Mouse (Mus musculus) ovary, adult 18-20 months (tissue): ENCODE data around the gene Shbg.
"Not testable (repeated sequence)": the region's sequence is repeated elsewhere in the genome, so short reads cannot be mapped to it uniquely, and the experiment has no call there.

Source experiments
- DNase-seq: peaks from one replicate; pipeline ENCODE4 v3.0.0; 2022; ENCODE audit warnings: low spot score, mixed read lengths

The Shbg gene

DNA sequence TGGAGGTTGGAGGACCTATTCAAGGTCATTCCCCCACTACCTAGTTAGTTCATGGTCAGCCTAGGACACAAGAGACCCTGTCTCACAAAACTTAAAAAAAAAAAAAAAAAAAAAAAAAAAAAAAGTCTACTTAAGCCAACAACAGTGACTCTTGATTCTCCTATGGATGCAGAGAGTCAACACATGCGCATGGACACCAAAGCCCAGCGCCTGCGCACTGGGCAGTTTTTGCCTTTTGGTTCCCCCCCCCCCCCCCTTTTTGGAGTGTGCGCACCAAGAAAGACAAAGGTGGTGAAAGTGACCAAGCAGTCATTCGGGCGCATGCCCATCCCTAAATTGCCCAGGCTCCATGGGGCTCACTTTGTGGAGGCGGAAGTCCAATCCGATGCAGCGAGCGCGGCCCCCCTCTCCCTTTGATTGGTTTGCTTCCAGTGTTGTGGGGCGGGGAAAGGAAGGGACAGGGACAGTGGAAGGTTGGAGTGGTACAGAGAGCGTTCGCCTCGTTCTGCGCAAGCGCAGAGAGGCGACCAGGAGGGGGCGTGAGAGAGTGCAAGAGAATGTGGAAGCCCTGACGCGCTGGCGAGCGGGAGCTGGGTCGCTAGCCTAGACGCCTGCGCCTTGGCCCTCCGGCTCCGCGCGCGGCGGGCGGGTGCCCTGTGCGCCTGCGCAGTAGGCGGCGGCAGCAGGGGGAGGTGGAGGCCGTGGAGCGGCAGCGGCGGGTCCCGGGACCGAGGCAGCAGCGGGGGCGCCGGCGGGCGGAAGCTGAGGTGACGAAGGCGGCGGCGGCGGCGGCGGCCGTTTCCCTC lies 14.8 kb upstream of the Shbg start, which contains the start of gene Fxr2:
TSS of gene Fxr2 (plus strand) at position 707 of the 806 bp plus-strand sequence.
- peak; percentile 100 for DNase-seq

DNA sequence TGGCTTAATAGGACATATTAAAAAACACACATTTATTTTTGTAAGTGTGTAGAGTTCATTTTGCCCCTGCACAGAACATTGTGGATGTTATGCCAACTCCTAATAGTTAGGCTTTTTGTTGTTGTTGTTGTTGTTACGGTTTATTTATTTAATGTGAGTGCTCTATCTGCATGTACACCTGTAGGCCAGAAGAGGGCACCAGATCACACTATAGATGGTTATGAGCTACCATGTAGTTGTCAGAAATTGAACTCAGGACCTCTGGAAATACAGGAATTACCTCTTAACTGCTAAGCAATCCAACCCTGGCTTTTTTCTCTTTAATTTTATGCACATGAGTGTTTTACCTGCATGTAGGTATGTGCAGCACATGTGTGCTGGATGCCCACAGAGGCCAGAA lies 12.1 kb upstream of the Shbg start:
- DNase-seq, result no peak

DNA sequence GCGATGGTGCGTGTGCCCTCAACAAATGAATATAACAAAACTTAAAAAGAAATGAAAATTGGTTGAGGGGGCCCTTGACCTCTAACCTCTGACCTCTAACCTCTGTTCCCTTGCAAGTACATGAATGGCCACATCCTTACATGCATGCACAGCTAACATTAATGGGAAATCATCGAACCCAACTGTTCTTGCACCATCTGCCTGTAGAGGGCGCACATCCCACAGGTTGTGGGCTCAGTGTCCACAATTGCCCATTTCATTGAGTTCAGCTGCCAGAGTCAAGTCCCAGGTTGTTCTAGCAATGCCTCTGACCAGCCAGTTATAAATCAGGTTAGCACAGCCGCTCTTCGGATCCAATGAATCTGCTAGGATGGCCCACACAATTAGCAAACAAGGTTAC lies 10.6 kb upstream of the Shbg start:
- DNase-seq, result no peak

DNA sequence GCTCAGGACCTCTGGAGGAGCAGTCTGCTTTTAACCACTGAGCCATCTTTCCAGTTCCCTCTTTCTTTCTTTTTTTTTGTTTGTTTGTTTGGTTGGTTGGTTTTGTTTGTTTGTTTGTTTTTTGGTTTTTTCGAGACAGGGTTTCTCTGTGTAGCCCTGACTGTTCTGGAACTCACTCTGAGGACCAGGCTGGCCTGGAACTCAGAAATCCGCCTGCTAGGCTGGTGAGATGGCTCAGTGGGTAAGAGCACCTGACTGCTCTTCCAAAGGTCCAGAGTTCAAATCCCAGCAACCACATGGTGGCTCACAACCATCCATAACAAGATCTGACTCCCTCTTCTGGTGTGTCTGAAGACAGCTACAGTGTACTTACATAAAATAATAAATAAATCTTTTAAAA lies 6.6 kb upstream of the Shbg start:
- DNase-seq, result not testable (repeated sequence)

DNA sequence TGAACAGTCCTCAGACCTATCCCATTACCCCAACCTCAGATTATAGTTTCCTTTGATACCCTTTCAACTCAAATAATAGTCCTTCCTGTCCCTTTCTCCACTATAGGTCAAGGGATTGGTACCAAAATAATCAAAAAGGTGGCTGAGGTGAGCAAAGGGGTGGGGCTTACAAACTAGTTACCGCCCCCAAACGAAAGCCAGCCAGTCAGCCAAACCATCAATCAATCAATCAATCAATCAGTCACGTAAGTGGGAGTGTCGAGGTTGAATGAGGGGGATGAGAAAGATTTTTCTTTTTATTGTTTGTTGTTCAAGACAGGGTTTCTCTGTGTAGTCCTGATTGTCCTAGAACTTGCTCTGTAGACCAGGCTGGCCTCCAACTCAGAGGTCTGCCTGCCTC lies 5.3 kb upstream of the Shbg start:
- no peak for DNase-seq

DNA sequence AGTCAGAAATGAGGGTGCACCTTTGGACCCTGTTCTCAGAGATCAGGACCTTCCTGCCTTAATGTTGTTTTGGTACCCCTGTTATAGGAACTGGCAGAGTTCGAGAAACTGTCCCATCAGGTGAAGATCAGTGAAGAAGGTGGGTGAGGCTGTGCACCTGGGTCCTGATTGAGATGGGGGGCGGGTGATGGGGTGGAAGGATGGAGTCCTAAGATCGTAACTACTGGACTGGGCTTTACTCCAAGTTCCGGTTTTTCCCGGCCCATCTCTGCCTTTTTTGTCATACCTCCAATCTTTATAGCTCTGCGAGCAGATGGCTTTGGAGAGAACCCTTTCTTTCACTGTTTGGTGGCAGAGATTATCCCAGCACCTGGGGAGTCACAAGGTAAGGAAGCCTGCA lies 4.7 kb upstream of the Shbg start:
- DNase-seq, result no peak

DNA sequence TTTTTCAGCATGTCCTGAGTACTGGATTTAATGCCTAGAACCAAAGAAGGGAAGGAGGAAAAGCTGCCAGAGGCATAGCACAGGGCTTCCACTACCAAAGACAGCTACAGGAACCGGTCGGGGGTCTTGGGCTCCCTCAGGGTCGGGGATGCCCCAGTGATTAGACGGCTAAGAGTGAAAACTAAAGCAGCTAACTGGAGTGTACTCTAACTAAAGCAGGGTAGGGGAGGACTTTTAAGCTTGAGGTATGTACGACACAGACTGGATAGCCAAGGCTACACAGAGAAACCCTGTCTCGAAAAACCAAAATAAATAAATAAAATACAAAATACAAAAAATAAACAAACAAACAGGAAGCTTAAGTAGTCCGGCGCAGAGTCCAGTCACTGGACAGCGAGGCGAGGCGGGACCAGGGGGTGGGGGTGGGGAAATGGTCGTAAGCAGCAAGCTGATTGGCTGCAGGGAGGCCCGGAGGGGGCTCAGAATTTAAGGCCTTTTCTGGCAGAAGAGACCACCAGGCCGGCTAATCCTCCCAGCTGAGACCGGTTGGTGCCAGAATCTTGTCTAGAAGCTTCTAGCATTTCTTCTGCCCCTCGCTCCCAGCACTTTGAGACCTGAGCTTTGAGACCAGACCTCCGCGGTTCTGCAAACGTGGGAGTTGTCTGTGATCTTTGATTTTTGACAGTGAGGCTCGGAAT lies 4.0 kb upstream of the Shbg start, which contains the start of gene Sat2:
TSS of gene Sat2 (plus strand) at position 454 of the 698 bp plus-strand sequence.
- DNase-seq, result no peak

DNA sequence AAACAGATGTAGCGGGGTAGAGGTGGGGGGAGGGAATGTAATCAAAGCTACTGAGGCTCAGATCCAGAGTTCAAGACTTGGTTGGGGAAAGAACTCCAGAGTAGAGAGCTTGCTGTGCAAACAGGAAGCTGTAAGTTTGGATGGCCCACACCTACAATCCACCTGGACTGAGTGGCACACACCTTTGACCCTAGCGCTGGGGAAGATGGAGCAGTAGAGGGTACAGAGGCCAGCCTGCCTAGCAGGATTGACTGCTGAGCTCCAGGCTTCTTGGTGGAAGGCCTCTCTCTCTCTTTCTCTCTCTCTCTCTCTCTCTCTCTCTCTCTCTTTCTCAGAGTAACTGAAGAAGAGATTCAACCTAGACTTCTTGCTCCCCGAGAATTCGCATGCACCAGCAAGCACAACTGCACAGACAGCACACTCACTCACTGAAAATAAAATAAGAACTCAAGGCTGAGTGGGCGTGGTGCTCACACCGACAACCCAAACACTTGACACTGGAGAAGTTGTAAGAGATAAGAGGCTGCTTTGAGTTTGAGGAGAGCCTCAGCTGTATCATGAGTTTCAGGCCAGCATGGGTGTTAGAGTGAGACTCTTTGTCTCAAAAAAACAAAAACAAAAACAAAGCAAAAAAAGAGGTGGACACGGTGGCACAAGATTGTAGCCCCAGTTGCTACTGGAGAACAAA lies 2.8 kb upstream of the Shbg start:
- peak; percentile 53 for DNase-seq

DNA sequence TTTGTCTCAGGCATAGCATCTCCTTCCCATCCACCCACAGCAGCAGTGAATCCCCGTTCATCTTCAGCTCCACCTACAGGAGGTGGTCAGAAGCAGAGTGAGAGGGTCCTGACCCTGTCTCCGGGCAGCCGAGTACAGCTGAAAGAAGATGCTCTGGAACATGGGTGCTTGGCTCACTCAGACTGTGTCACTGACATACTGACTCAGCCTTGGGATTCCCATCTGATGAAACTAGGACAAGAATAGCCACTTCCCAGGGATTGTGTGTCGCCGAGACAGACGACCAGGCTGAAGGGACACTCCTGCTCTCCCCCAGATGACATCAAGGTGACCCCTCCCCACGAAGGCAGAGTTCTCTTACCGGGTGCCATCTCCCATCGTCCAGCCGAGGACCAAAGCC lies 924 bp downstream of the Shbg start:
- DNase-seq, result no peak

DNA sequence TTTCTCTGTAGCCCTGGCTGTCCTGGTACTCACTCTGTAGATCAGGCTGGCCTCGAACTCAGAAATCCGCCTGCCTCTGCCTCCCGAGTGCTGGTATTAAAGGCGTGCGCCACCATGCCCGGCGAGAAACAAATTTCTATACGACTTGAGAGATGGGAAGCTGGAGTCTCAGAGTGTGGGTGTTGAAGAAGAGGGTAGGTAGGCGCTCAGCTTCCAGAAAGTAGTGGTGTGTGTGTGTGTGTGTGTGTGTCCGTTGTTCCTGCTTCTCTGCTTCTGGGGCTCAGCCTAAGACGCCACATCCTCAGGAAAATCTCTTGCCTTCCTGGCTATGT lies 3.5 kb downstream of the Shbg start:
- DNase-seq, result not testable (repeated sequence)

DNA sequence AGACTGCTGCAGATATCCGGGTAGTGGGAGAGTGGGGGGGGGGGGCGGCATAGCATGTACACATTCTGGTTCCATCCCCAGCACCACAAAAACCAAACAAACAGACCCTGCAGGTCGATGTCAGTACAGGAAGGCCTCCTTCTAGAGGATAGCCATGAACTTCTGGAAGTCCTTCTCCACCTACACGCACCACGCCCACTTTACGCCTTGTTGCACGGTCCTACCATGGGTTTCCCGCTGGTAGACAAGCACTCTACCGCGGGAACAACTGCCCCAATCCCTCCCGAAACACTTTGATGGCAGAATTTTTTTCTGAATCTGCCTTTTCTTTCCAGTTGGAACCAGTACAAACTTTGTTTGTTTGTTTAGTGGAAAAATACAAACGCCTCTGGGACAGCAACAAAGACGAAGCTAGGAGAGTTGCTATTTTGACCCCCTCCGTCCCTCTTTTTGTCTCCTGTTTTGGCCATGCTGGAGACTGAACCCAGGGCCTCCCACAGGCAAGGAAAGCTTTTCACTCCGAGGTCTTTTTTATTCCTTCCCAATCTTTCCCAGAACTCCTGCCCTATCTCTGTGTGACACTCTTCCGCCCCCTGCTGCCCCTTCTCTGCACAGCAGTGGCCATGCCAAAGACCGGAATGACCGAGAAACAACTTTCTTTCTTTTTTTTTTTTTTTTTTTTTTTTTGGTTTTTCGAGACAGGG lies 4.0 kb downstream of the Shbg start:
- peak; percentile 73 for DNase-seq

DNA sequence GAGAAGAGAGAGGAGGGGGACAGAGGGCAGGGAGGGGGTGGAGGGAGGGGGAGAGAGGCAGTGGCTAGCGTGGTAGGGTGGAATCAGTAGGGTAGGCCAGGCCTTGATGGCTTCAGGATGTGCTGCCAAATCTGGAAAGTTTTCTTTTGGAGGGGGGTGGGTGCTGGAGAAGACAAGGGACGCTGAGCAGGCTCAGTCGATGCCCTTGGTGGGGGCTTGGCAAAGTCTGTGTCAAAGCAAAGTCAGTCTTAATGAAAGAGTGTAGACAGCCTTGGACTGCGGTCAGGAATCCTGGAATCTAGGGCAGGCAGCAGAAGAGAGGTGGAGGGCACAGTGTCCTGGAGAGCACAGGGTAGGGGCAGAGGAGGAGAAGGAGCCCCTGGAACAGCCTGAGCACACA lies 6.8 kb downstream of the Shbg start:
- peak; percentile 73 for DNase-seq

DNA sequence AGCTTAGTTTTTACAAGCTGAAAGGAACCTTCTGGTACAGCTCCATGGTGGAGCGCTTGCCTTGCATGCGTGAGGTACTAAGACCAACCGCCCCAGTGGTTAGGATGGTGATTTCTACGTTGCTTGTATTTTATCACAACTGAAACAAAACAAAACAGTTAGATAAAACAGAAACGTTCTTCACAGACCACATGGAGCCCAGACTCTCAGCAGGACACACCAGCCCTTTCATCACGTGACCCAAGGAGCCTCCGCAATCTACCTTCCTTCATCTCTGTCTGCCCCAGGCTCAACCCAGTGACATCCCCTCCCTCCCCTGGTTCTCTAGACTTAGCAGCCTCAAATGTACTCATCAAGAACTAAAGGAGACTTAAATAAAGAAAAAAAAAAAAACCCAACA lies 8.3 kb downstream of the Shbg start:
- no peak for DNase-seq

DNA sequence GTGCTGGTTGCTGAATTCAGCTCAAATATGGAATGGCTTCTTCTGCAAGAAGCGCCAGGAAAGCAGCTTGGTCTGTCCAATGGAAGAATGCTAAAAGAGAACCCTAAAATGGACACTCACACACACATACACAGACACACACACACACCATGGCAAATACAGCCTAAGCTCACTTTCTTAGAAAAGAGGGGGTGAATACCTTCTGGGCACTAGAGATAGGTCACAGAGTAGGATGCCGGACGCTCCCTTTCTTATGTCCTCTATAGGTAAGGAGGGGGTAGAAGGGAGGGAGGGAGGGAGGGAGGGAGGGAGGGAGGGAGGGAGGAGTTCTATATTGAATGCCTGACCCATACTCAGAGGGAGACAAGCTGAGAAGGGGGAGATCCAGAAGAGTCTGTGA lies 9.2 kb downstream of the Shbg start:
- no peak for DNase-seq

DNA sequence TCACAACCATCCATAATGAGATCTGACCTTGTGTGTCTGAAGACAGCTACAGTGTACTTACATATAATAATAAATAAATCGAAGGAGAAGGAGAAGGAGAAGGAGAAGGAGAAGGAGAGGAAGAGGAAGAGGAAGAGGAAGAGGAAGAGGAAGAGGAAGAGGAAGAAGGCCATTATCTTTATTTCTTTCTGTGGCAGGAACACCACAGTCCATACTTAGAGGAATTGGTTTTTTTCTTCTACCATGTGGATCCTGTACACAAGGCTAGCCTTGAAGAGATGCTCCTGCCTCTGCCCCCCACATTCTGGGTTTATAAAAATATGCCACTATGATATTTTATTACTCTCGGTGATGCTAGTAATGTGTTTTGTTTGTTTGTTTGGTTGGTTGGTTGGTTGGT lies 10.9 kb downstream of the Shbg start:
- DNase-seq, result no peak

DNA sequence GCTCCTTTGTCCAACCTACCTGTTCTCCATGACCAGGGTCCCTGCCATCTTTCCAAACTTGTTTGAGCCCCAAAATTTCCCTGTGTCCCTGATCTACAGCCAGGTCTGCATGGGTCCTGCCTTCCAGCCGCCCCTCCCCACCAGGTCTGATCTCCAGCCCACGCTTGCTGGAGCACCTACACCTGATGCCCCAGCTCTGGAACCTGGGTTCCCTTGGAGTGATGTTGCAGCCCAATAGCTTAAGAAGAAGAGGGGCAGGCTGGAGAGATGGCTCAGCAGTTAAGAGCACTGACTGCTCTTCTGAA lies 11.3 kb downstream of the Shbg start:
- no peak for DNase-seq

DNA sequence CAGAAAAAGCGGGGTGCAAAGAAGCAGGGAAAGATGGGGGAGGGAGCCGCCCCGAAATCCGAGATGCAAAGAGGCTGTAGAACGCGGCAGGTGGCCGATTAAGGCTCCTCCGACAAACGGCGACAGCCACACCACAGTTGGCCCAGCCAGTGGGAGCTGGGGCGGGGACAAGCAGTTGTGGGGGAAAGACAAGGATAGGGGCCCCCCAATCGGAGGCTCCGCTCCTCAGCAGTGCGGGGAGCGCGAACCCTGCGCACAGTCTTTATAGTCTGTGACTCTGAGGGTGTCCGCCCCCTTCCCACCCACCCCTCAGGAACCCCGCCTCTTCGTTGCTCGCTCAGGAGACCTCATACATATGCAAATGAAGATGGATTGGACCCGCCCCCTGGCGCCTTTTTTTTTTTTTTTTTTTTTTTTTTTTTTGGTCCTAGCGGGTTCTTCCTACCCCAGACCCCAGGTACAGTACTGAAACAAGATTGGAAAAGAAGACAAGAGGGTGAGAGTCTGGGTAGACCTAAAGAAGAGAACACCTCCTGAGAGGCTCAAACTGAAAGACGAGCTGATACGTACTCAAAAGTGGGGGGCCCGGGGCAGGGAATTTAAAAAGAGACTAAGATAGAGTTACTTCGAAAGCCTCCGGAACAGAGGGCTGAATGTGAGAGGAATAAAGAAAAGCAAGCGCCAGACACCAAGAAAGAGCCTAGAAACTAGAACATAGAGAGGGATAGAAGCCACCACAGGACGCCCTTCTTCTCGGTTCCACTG lies 11.8 kb downstream of the Shbg start, which contains the start of gene Atp1b2:
TSS of gene Atp1b2 (minus strand) at position 217 of the 765 bp plus-strand sequence.
- peak; percentile 78 for DNase-seq

DNA sequence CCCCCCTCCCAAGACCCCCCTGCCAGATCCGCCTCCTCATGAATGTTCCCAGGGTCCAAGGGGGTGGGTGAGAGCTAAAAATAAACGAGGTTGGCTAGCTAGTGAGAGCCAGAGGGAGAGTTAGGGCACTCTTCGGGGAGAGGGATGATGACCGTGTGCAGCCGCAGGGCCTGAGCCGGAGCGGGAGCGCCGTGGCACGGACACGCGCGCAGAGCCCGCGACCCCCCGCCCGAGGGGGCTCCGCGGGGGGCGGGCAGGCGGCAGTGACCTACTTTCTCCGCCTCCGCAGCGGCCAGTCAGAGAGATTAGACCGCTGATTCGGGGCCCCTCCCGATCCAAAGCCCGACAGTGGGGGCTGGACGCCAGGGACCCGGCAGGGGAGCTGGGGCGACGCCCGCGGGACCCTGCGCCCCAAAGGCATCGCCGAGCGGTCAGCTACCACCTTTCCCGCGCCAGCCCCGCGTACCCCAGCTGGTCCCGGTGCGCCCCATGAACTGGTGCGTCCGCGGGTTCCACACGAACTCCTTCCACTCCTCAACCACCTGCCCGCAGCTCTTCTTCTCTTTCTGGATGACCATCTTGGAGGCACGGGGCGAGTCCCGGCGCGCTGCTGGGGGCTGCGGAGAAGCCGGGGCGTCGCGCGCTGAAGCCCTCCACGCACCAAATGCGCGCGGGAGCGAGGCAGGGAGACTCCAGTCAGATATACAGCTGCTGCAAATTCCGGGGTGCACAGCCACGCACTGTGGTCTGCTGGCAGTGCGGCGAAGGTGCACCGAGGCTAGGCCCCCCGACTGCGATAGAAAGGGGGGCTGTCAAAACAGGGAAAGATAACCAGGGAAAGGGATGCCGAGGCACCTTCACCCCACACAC lies 12.7 kb downstream of the Shbg start:
- DNase-seq, result no peak

DNA sequence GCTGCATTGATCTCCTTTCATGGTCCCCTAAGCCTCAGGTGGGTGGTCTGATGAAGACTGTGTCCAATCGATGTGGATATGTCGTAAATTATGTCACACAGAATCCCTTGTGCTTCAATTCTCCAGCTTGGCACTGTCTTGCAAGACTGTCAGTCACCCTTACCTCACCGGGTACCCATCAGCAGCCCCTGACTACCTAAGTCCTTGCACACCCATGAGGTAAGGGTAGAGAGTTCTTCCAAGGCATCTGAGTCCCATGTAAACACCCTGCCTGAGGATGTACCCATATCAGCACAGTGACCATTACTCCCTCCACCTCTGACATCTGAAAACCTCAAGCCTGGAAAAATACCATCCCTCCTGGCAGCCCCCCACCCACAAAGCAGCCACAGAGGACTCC lies 13.4 kb downstream of the Shbg start:
- DNase-seq, result no peak

DNA sequence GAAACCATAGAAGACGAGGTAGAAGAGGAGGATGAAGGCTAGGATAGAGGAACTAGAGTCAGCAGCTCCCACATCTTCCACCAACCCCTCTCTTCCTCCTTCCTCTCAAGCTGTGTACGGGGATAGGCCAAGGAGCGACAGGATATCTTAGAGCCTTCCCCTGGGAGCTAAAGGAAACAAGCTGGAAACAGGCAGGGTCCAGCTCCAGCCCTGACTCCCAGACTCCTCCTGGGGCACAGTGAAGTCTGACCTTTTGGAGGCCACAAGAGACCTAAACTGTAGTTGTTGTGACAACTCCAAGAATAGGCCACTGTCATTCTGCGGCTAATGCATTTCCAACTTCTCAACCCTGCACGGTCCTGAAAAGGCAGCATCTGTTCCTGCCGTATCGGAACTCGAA lies 14.2 kb downstream of the Shbg start:
- no peak for DNase-seq

DNA sequence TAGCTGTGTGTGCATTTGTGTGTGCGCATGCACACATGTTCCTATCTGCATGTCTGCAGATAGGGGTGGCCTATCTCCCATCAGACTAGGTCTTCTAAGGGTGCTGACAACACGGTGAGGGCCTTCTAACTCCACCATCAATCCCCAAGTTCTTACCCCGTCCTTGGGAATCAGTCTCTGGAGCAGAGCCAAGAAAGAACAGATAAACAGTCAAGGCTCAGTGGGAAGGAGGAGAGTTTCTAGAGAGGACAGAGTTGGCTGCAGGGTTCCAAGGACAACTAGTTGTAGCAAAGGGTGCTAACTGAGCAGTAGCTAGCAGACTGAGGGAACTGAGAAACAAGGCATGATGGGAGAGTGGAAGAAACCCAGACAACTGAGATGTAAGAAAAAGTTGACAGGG lies 15.9 kb downstream of the Shbg start:
- peak; percentile 74 for DNase-seq
